In the genomic region with DNA sequence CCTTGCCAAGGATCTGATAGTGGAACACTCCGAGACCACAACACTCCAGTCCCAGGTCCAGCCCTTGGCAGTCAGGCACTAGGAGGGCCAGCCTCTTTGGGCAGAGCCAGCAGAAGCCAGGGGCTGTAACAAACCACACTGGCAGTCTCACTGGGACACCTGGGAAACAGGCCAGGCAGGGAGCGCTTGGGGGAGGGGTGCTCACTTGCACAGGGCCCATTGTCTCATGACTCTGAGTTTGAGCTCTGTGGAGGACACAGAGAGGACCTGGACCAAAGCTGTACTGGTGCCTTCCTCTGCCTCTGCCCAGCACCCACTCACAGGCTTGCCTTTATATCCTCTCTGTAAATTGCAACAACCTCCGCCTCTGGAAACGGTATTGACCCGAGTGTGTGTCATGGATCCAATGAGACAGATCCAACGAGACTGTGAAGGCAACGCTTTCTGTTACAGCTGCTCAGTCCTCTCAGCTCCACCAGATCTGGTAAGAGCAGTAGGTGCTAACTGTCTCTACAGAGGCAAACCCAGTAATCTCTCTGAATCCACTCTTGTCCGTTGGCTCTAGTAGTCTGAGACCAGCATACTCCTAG, we compare ENCODE assay signal across 8 mouse cellular contexts. TPM values are rescaled to one million over a fixed set of nuclear protein-coding genes. Genes with fewer than 3 reads are reported as not detected.
A peak's percentile ranks its signal among the peaks of the same experiment; 100 is the strongest.
DNase-seq lines count a peak whose midpoint lies in the region; ATAC-seq and TF ChIP-seq lines count a peak whose summit lies in the region.

A gene (plus strand): TSS at position 229 of the 590 bp plus-strand sequence.

- peak within 1 kb of the TSS; percentile 82 for H3K4me3 ChIP-seq in G1E (ENCODE audit: low read depth, low read length)
- H3K4me3 ChIP-seq in forebrain, embryonic 15.5 days, result peak within 1 kb of the TSS; percentile 78
- H3K4me3 ChIP-seq in heart, postnatal 0 days (ENCODE audit: low read depth, low read length), result peak within 1 kb of the TSS; percentile 80
- peak within 1 kb of the TSS; percentile 67 to 95 for H3K4me3 ChIP-seq in liver, embryonic 14.5 days (ENCODE audit: insufficient read depth in 1 of 2, low read depth in 2 of 2, low read length in 2 of 2)
- peak within 1 kb of the TSS; percentile 75 for H3K4me3 ChIP-seq in neural tube, embryonic 11.5 days (ENCODE audit: low read depth, low read length)

- DNase-seq in G1E (ENCODE audit: low spot score), result peak; percentile 62
- DNase-seq in cerebellum, adult 11 months, result peak; percentile 53
- DNase-seq in heart, postnatal 0 days (ENCODE audit: low spot score), result peak; percentile 80
- peak; percentile 93 for DNase-seq in kidney, postnatal 36 days
- DNase-seq in liver, embryonic 14.5 days (ENCODE audit: low read depth in 3 of 3, low spot score in 3 of 3), result no peak
- DNase-seq in neural tube, embryonic 11.5 days (ENCODE audit: low spot score), result peak; percentile 21
- peak; percentile 40 for DNase-seq in thymus, postnatal 4 days

- peak; percentile 9 for ATAC-seq in G1E (ENCODE audit: extremely low read depth, insufficient number of reproducible peaks, low FRiP score, poor library complexity, severe bottlenecking)
- ATAC-seq in forebrain, embryonic 15.5 days (replicated peaks), result peak; percentile 42
- peak; percentile 76 for ATAC-seq in heart, postnatal 0 days (ENCODE audit: insufficient read depth, low read depth)
- peak; percentile 47 for ATAC-seq in liver, embryonic 14.5 days (ENCODE audit: insufficient read depth)
- peak; percentile 10; the same call in 1 of the 2 replicates for ATAC-seq in neural tube, embryonic 11.5 days (ENCODE audit: insufficient read depth, low FRiP score, low TSS enrichment)

- H3K9ac ChIP-seq in forebrain, embryonic 15.5 days (replicated peaks), result peak within 1 kb of the TSS; percentile 80
- peak within 1 kb of the TSS; percentile 89 for H3K9ac ChIP-seq in heart, postnatal 0 days (replicated peaks; ENCODE audit: low read depth, low read length)
- H3K9ac ChIP-seq in liver, embryonic 14.5 days (replicated peaks), result peak within 1 kb of the TSS; percentile 91
- H3K9ac ChIP-seq in neural tube, embryonic 11.5 days (ENCODE audit: low read length), result peak within 1 kb of the TSS; percentile 90

- H3K4me1 ChIP-seq in G1E (ENCODE audit: insufficient read depth, low read depth, low read length), result peaks cover 60% of the 10 kb centered on the region
- peaks cover 26% of the 10 kb centered on the region for H3K4me1 ChIP-seq in forebrain, embryonic 15.5 days
- H3K4me1 ChIP-seq in heart, postnatal 0 days (ENCODE audit: control insufficient read depth, insufficient read depth), result peaks cover 42% of the 10 kb centered on the region
- H3K4me1 ChIP-seq in liver, embryonic 14.5 days (replicated peaks; ENCODE audit: control insufficient read depth in 2 of 2, insufficient read depth in 2 of 2, low read length in 1 of 2), result peaks cover 31% of the 10 kb centered on the region in 2 experiments
- H3K4me1 ChIP-seq in neural tube, embryonic 11.5 days (ENCODE audit: control insufficient read depth, insufficient read depth, low read length), result peaks cover 29% of the 10 kb centered on the region

- 12% methylated on average over 8 of the region's 8 CpGs for WGBS in forebrain, embryonic 15.5 days
- 17% methylated on average over 8 of the region's 8 CpGs for WGBS in heart, postnatal 0 days
- WGBS in liver, embryonic 14.5 days (ENCODE audit: insufficient replicate concordance), result 26% methylated on average over 8 of the region's 8 CpGs
- 22% methylated on average over 8 of the region's 8 CpGs for WGBS in neural tube, embryonic 11.5 days

- no peak for TF ChIP-seq EP300 in heart, postnatal 0 days (IDR thresholded peaks at IDR 0.05; ENCODE audit: low read depth)
- TF ChIP-seq EP300 in liver, embryonic 14.5 days (IDR thresholded peaks at IDR 0.05; ENCODE audit: low read depth), result no peak

- peak within 1 kb of the TSS; percentile 67 for H3K4me2 ChIP-seq in forebrain, embryonic 15.5 days (replicated peaks)
- H3K4me2 ChIP-seq in heart, postnatal 0 days (ENCODE audit: low read depth, low read length), result peak within 1 kb of the TSS; percentile 94
- peak within 1 kb of the TSS; percentile 100 for H3K4me2 ChIP-seq in liver, embryonic 14.5 days (ENCODE audit: low read depth)
- H3K4me2 ChIP-seq in neural tube, embryonic 11.5 days (ENCODE audit: low read depth), result peak within 1 kb of the TSS; percentile 91

- H3K27ac ChIP-seq in forebrain, embryonic 15.5 days (replicated peaks), result peak within 1 kb of the TSS; percentile 89
- peak within 1 kb of the TSS; percentile 97 for H3K27ac ChIP-seq in heart, postnatal 0 days (ENCODE audit: low read depth)
- peak within 1 kb of the TSS; percentile 89 for H3K27ac ChIP-seq in liver, embryonic 14.5 days
- H3K27ac ChIP-seq in neural tube, embryonic 11.5 days (ENCODE audit: low read depth, low read length), result peak within 1 kb of the TSS; percentile 89

- no peaks in the 10 kb centered on the region for H3K9me3 ChIP-seq in G1E (replicated peaks)
- no peaks in the 10 kb centered on the region for H3K9me3 ChIP-seq in forebrain, embryonic 15.5 days
- H3K9me3 ChIP-seq in heart, postnatal 0 days (replicated peaks; ENCODE audit: control insufficient read depth, low read length), result no peaks in the 10 kb centered on the region
- H3K9me3 ChIP-seq in liver, embryonic 14.5 days (ENCODE audit: control insufficient read depth, low read length), result no peaks in the 10 kb centered on the region
- H3K9me3 ChIP-seq in neural tube, embryonic 11.5 days (ENCODE audit: control insufficient read depth, low read length), result no peaks in the 10 kb centered on the region

- no peak for TF ChIP-seq CTCF in G1E (IDR thresholded peaks at IDR 0.05; ENCODE audit: low read depth, low read length)
- no peak for TF ChIP-seq CTCF in heart, postnatal 0 days (IDR thresholded peaks at IDR 0.05; ENCODE audit: low read depth)
- no peak for TF ChIP-seq CTCF in liver, embryonic 14.5 days (IDR thresholded peaks at IDR 0.05; ENCODE audit: low read depth)

- H3K36me3 ChIP-seq in G1E (replicated peaks), result peaks cover 30% of the 10 kb centered on the region
- H3K36me3 ChIP-seq in forebrain, embryonic 15.5 days, result no peaks in the 10 kb centered on the region
- H3K36me3 ChIP-seq in heart, postnatal 0 days (replicated peaks; ENCODE audit: control insufficient read depth, insufficient read depth, low read length), result no peaks in the 10 kb centered on the region
- H3K36me3 ChIP-seq in liver, embryonic 14.5 days (replicated peaks; ENCODE audit: control insufficient read depth, insufficient read depth, low read depth), result no peaks in the 10 kb centered on the region
- no peaks in the 10 kb centered on the region; the same call in 1 of the 2 replicates for H3K36me3 ChIP-seq in neural tube, embryonic 11.5 days (ENCODE audit: control insufficient read depth, insufficient read depth, low read length)

- H3K27me3 ChIP-seq in G1E (ENCODE audit: insufficient read depth, low read length), result no peaks in the 10 kb centered on the region
- no peaks in the 10 kb centered on the region for H3K27me3 ChIP-seq in forebrain, embryonic 15.5 days
- H3K27me3 ChIP-seq in heart, postnatal 0 days (ENCODE audit: control insufficient read depth, insufficient read depth, low read length), result no peaks in the 10 kb centered on the region
- H3K27me3 ChIP-seq in liver, embryonic 14.5 days (ENCODE audit: control insufficient read depth, insufficient read depth, low read length), result no peaks in the 10 kb centered on the region
- no peaks in the 10 kb centered on the region for H3K27me3 ChIP-seq in neural tube, embryonic 11.5 days (ENCODE audit: control insufficient read depth, insufficient read depth, low read length)

RNA-seq across cellular contexts. Expression of the gene that starts here (rescaled TPM):
- 143 and 146 TPM in 2 replicates for total RNA-seq in G1E (2014; fragmentation: Nextera tagmentation)
- 550 and 661 TPM in 2 replicates for total RNA-seq in G1E (2017)
- 1,030 and 1,086 TPM in 2 replicates for polyA plus RNA-seq in G1E (2012)
- polyA plus RNA-seq in forebrain, embryonic 15.5 days (2015; fragmentation: Nextera tagmentation; extraction: Ambion mirVana), result 327 and 333 TPM in 2 replicates
- total RNA-seq in heart, postnatal 0 days (2014; rRNA removed; ENCODE audit: low replicate concordance), result 88.9 and 108 TPM in 2 replicates
- polyA plus RNA-seq in heart, postnatal 0 days (2015; fragmentation: Nextera tagmentation; extraction: Ambion mirVana), result 36.4 and 37.8 TPM in 2 replicates
- 132 and 153 TPM in 2 replicates for polyA plus RNA-seq in liver, embryonic 14.5 days (2012; rRNA removed)
- polyA plus RNA-seq in liver, embryonic 14.5 days (2014; fragmentation: Nextera tagmentation; extraction: Ambion mirVana), result 86.7 and 98.4 TPM in 2 replicates
- 128 and 158 TPM in 2 replicates for polyA plus RNA-seq in neural tube, embryonic 11.5 days (2014; fragmentation: Nextera tagmentation; extraction: Ambion mirVana)

Comparison
In these comparisons a context has a peak if more than half of its experiments do, and no peak if none do; other contexts are left out.
1. ATAC-seq: peak in every context shown above with its lines; median percentile 76 in heart, postnatal 0 days; 47 in liver, embryonic 14.5 days; 42 in forebrain, embryonic 15.5 days; 10 in neural tube, embryonic 11.5 days; 9 in G1E.
2. DNase-seq: peak in G1E (single experiment), cerebellum, adult 11 months (single experiment), heart, postnatal 0 days (single experiment), kidney, postnatal 36 days (2 of 2), neural tube, embryonic 11.5 days (single experiment) and thymus, postnatal 4 days (single experiment); none in liver, embryonic 14.5 days (0 of 3).
3. Peak in every context shown above with its lines, with median percentiles within 50 percentile points of each other: H3K4me3 ChIP-seq, H3K27ac ChIP-seq, H3K4me2 ChIP-seq and H3K9ac ChIP-seq.